Mouse (Mus musculus): ENCODE results near the gene Mst1. TPM values are rescaled to one million over a fixed set of nuclear protein-coding genes. Genes with fewer than 3 reads are reported as not detected.

Mst1 gene
- polyA plus RNA-seq, 1 experiment from 2014 or later: 0.69 TPM

- WGBS: 84% methylated on average over 13 of the region's 13 CpGs
- Histone ChIP-seq H3K27me3 (replicated peaks; ENCODE audit: low read depth, poor library complexity, severe bottlenecking) (no peaks in the 10 kb centered on the region), H3K4me1 (0 out of 2 replicates have a peak, but pooled peaks cover 5% of the 10 kb centered on the region), H3K9me3 (no peaks in the 10 kb centered on the region), H3K36me3 (replicated peaks) (no peaks in the 10 kb centered on the region), H3K4me3 (no peak overlapping the region), H3K27ac (replicated peaks) (no peak overlapping the region)
- DNase-seq (ENCODE audit: low spot score): no peak
Measured at GRCm38 (mm10) chr9:108129042-108129948, 49.1 kb downstream of the Mst1 start.

- no peak for DNase-seq (ENCODE audit: low spot score)
- Histone ChIP-seq H3K4me1 (no peaks in the 10 kb centered on the region), H3K27ac (replicated peaks) (no peak overlapping the region), H3K36me3 (replicated peaks) (no peaks in the 10 kb centered on the region), H3K9me3 (no peaks in the 10 kb centered on the region), H3K27me3 (replicated peaks; ENCODE audit: low read depth, poor library complexity, severe bottlenecking) (no peaks in the 10 kb centered on the region), H3K4me3 (no peak overlapping the region)
- WGBS: 87% methylated on average over 5 of the region's 5 CpGs
Measured at GRCm38 (mm10) chr9:108131502-108131901, 51.3 kb downstream of the Mst1 start.

DNA sequence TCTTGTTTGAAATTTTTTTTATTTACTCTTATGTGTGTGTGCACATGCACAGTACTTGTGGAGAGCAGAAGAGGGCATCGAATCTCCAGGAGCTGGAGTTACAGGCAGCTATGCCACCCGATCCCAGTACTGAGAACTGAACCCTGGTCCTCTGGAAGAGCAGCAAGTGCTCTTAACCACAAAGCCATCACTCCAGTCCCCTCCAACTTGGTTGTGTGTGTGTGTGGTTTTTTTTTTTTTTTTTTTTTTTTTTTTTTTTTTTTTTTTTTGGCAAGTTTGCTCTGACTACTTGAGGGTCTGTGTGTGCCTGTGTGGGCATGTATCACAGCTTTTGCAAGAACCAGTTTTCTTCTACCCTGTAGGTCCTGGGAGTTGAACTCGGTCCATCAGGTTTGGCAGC is 52.1 kb downstream of the Mst1 start:
- H3K9me3 ChIP-seq: no peaks in the 10 kb centered on the region
- WGBS: 92% methylated on average over 3 of the region's 3 CpGs
- no peak for DNase-seq (ENCODE audit: low spot score)
- no peaks in the 10 kb centered on the region for H3K27me3 ChIP-seq (replicated peaks; ENCODE audit: low read depth, poor library complexity, severe bottlenecking)
- no peaks in the 10 kb centered on the region for H3K36me3 ChIP-seq (replicated peaks)
- H3K27ac ChIP-seq (replicated peaks): no peak overlapping the region
- H3K4me1 ChIP-seq: peaks cover 8% of the 10 kb centered on the region
- no peak overlapping the region for H3K4me3 ChIP-seq

GRCm38 (mm10) chr9:108133478-108133877 is 53.2 kb downstream of the Mst1 start:
- Histone ChIP-seq H3K27me3 (replicated peaks; ENCODE audit: low read depth, poor library complexity, severe bottlenecking) (no peaks in the 10 kb centered on the region), H3K36me3 (replicated peaks) (no peaks in the 10 kb centered on the region), H3K4me3 (no peak overlapping the region), H3K27ac (replicated peaks) (no peak overlapping the region), H3K4me1 (peaks cover 13% of the 10 kb centered on the region), H3K9me3 (no peaks in the 10 kb centered on the region)
- DNase-seq (ENCODE audit: low spot score): no peak
- WGBS: 61% methylated on average over 1 of the region's 1 CpGs

Small RNA genes within 50 kb of the gene (microRNA-seq; reads per million reads assigned to microRNA genes)
- gene Gm47303: not detected
- not detected for gene Mir7088

Other genes with a start within 250 kb of the Mst1 start
- gene Rbm6, start 207.2 kb upstream of the Mst1 start, polyA plus RNA-seq (2016; fragmentation: Nextera tagmentation; extraction: Ambion mirVana): 114 and 116 TPM in 2 replicates
- gene Mon1a, start 192.3 kb upstream of the Mst1 start, polyA plus RNA-seq (2016; fragmentation: Nextera tagmentation; extraction: Ambion mirVana): 12.2 and 12.7 TPM in 2 replicates
- gene Mst1r, start 173.6 kb upstream of the Mst1 start, polyA plus RNA-seq (2016; fragmentation: Nextera tagmentation; extraction: Ambion mirVana): 0.65 and 1.1 TPM in 2 replicates
- gene Actl11, start 152.0 kb upstream of the Mst1 start, polyA plus RNA-seq (2016; fragmentation: Nextera tagmentation; extraction: Ambion mirVana): not detected in 2 replicates
- 7.6 and 7.9 TPM in 2 replicates for gene Camkv, start 144.8 kb upstream of the Mst1 start, polyA plus RNA-seq (2016; fragmentation: Nextera tagmentation; extraction: Ambion mirVana)
- 38.8 and 41.5 TPM in 2 replicates for gene Traip, start 130.3 kb upstream of the Mst1 start, polyA plus RNA-seq (2016; fragmentation: Nextera tagmentation; extraction: Ambion mirVana)
- gene Uba7, start 104.9 kb upstream of the Mst1 start, polyA plus RNA-seq (2016; fragmentation: Nextera tagmentation; extraction: Ambion mirVana): 10.3 and 11.9 TPM in 2 replicates
- gene Gm20661, start 97.4 kb upstream of the Mst1 start, polyA plus RNA-seq (2016; fragmentation: Nextera tagmentation; extraction: Ambion mirVana): 2.9 and 4.4 TPM in 2 replicates
- 99.3 and 112 TPM in 2 replicates for gene Inka1, start 94.6 kb upstream of the Mst1 start, polyA plus RNA-seq (2016; fragmentation: Nextera tagmentation; extraction: Ambion mirVana)
- 4.6 and 6.5 TPM in 2 replicates for gene Cdhr4, start 87.9 kb upstream of the Mst1 start, polyA plus RNA-seq (2016; fragmentation: Nextera tagmentation; extraction: Ambion mirVana)
- gene Gm20662, start 84.1 kb upstream of the Mst1 start, polyA plus RNA-seq (2016; fragmentation: Nextera tagmentation; extraction: Ambion mirVana): 0.41 and 0.52 TPM in 2 replicates
- 57.1 and 57.3 TPM in 2 replicates for gene Ip6k1, start 77.9 kb upstream of the Mst1 start, polyA plus RNA-seq (2016; fragmentation: Nextera tagmentation; extraction: Ambion mirVana)
- gene Gmppb, start 31.2 kb upstream of the Mst1 start, polyA plus RNA-seq (2016; fragmentation: Nextera tagmentation; extraction: Ambion mirVana): 23.3 and 26.1 TPM in 2 replicates
- 2.7 and 2.8 TPM in 2 replicates for gene Amigo3, start 27.3 kb upstream of the Mst1 start, polyA plus RNA-seq (2016; fragmentation: Nextera tagmentation; extraction: Ambion mirVana)
- 32.7 and 34.1 TPM in 2 replicates for gene Rnf123, start 2.9 kb downstream of the Mst1 start, polyA plus RNA-seq (2016; fragmentation: Nextera tagmentation; extraction: Ambion mirVana)
- gene Apeh, start 14.2 kb downstream of the Mst1 start, polyA plus RNA-seq (2016; fragmentation: Nextera tagmentation; extraction: Ambion mirVana): 68.3 and 72.8 TPM in 2 replicates
- 1.4 and 1.7 TPM in 2 replicates for gene Bsn, start 109.9 kb downstream of the Mst1 start, polyA plus RNA-seq (2016; fragmentation: Nextera tagmentation; extraction: Ambion mirVana)
- 70.1 and 73.9 TPM in 2 replicates for gene Dag1, start 183.5 kb downstream of the Mst1 start, polyA plus RNA-seq (2016; fragmentation: Nextera tagmentation; extraction: Ambion mirVana)
- 38.3 and 39.3 TPM in 2 replicates for gene Nicn1, start 210.0 kb downstream of the Mst1 start, polyA plus RNA-seq (2016; fragmentation: Nextera tagmentation; extraction: Ambion mirVana)
- gene Amt, start 216.4 kb downstream of the Mst1 start, polyA plus RNA-seq (2016; fragmentation: Nextera tagmentation; extraction: Ambion mirVana): 35.9 and 40.8 TPM in 2 replicates
- gene Rhoa, start 225.7 kb downstream of the Mst1 start, polyA plus RNA-seq (2016; fragmentation: Nextera tagmentation; extraction: Ambion mirVana): 240 and 243 TPM in 2 replicates
- 14.4 and 14.7 TPM in 2 replicates for gene Tcta, start 225.7 kb downstream of the Mst1 start, polyA plus RNA-seq (2016; fragmentation: Nextera tagmentation; extraction: Ambion mirVana)